Mouse (Mus musculus) neural tube, embryonic 11.5 days (tissue): Measurements from ENCODE around the gene Efna5. TPM values are rescaled to one million over a fixed set of nuclear protein-coding genes. Genes with fewer than 3 reads are reported as not detected.
A peak's percentile ranks its signal among the peaks of the same experiment; 100 is the strongest.

Experiments used
- ATAC-seq: fragments of 200-750 bp; cut with Nextera tagmentation; 2 replicates; pipeline ENCODE4 v1.8.0; 2017; ENCODE audit warnings: moderate number of reproducible peaks, mild to moderate bottlenecking, moderate TSS enrichment, moderate library complexity; ENCODE audit not compliant: insufficient read depth, low FRiP score, low TSS enrichment
- DNase-seq: peaks from one replicate; pipeline ENCODE4 v3.0.0-alpha.2; 2015; ENCODE audit warnings: low spot score
- H3K27ac ChIP-seq: fragments of 300-500 bp; sonication (generic); 2 replicates; pipeline ENCODE4 v1.5.1; 2014; ENCODE audit warnings: low read depth, mild to moderate bottlenecking, low read length
- H3K27me3 ChIP-seq: fragments of 300-500 bp; sonication (generic); 2 replicates; pipeline ENCODE4 v1.6.1; 2014; ENCODE audit warnings: mild to moderate bottlenecking, low read length, mixed read lengths; ENCODE audit not compliant: control insufficient read depth, insufficient read depth
- H3K36me3 ChIP-seq: fragments of 300-500 bp; sonication (generic); 2 replicates; pipeline ENCODE4 v1.6.1; 2014; ENCODE audit warnings: mild to moderate bottlenecking, low read length, moderate library complexity, mixed read lengths; ENCODE audit not compliant: control insufficient read depth, insufficient read depth
- H3K4me1 ChIP-seq: fragments of 300-500 bp; sonication (generic); 2 replicates; pipeline ENCODE4 v1.6.1; 2014; ENCODE audit warnings: low read length, mixed read lengths; ENCODE audit not compliant: control insufficient read depth, insufficient read depth
- H3K4me2 ChIP-seq: fragments of 300-500 bp; sonication (generic); 2 replicates; pipeline ENCODE4 v1.6.1; 2014; ENCODE audit warnings: low read depth, mild to moderate bottlenecking, moderate library complexity
- H3K4me3 ChIP-seq: fragments of 300-500 bp; sonication (generic); 2 replicates; pipeline ENCODE4 v1.5.1; 2014; ENCODE audit warnings: low read depth, low read length
- H3K9ac ChIP-seq: fragments of 300-500 bp; sonication (generic); 2 replicates; pipeline ENCODE4 v1.6.1; 2014; ENCODE audit warnings: mild to moderate bottlenecking, low read length
- H3K9me3 ChIP-seq: fragments of 300-500 bp; sonication (generic); 2 replicates; pipeline ENCODE4 v1.6.1; 2016; ENCODE audit warnings: low read length; ENCODE audit not compliant: control insufficient read depth
- WGBS: fragments of 180-500 bp; shearing (Covaris S2); extraction: QIAGEN DNeasy Blood & Tissue Kit; methylation state at CpG from one replicate; pipeline ENCODE4 v1.1.7; 2014; 5-methylcytosine and 5-hydroxymethylcytosine counted together
- polyA plus RNA-seq: library from polyadenylated mRNA; unstranded; fragments of >200 nt; fragmentation: Nextera tagmentation; extraction: Ambion mirVana; gene quantifications from 2 replicates; pipeline ENCODE4 v1.2.1, GENCODE M21; 2014

Gene Efna5
- polyA plus RNA-seq, 1 experiment from 2014 or later: 40.1 TPM

DNA sequence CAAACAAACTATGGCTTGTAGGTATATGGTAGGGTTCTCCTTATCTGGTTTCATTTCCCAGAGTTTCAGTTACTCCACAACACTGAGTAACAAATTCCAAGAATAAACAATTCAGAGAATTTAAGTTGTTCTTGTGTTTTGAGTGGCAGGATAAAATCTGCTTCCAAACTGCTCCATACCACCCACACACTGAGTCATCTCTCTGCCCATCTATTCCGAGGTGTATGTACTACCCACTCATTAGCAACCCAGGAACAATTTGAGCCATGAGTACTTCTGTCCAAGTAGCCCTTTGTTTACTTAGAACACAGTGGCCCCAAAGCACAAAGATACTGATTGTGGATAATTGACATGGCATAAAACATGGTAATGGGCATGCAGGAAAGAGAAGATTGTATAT lies 311.0 kb downstream of the Efna5 start:
- WGBS: 82% methylated on average over 1 of the region's 1 CpGs
- ATAC-seq: no peak

GRCm38 (mm10) chr17:62568019-62568418 lies 313.1 kb downstream of the Efna5 start:
- Histone ChIP-seq H3K4me1 (peaks cover 4% of the 10 kb centered on the region), H3K9me3 (no peaks in the 10 kb centered on the region), H3K4me3 (no peak overlapping the region), H3K9ac (no peak overlapping the region), H3K36me3 (no peaks in the 10 kb centered on the region), H3K27ac (0 out of 2 replicates have a peak overlapping the region, but pooled peaks have one; percentile 39), H3K4me2 (no peak overlapping the region), H3K27me3 (no peaks in the 10 kb centered on the region)
- 34% methylated on average over 4 of the region's 4 CpGs for WGBS
- DNase-seq: no peak
- no peak for ATAC-seq

More for the DNA sequence above, 311.0 kb downstream of the Efna5 start:
- DNase-seq: no peak
- Histone ChIP-seq H3K27ac (no peak overlapping the region), H3K4me2 (no peak overlapping the region), H3K27me3 (no peaks in the 10 kb centered on the region), H3K4me3 (no peak overlapping the region), H3K36me3 (no peaks in the 10 kb centered on the region), H3K9ac (no peak overlapping the region), H3K4me1 (peaks cover 4% of the 10 kb centered on the region), H3K9me3 (no peaks in the 10 kb centered on the region)

DNA sequence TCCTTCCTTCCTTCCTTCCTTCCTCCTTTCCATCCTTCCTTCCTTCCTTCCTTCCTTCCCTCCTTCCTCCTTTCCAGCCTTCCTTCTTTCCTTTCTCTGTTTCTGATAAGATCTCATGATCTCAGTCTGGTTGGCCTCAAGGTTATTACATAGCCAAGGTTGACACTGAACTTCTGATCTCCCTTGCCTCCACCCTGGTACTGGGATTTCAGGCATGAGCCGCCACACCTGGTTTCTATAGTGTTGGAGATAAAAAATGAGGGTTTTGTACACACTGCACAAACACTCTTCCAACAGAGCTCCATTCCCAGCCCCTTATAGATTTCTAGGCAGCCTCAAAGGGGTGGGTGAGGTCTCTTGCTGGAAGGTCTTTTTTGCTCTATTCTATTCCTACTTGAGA lies 315.5 kb downstream of the Efna5 start:
- Histone ChIP-seq H3K4me2 (no peak overlapping the region), H3K9ac (no peak overlapping the region), H3K9me3 (no peaks in the 10 kb centered on the region), H3K36me3 (no peaks in the 10 kb centered on the region), H3K27me3 (no peaks in the 10 kb centered on the region), H3K4me3 (no peak overlapping the region), H3K4me1 (peaks cover 4% of the 10 kb centered on the region), H3K27ac (no peak overlapping the region)
- DNase-seq: no peak
- 83% methylated on average over 1 of the region's 1 CpGs for WGBS
- no peak for ATAC-seq

DNA sequence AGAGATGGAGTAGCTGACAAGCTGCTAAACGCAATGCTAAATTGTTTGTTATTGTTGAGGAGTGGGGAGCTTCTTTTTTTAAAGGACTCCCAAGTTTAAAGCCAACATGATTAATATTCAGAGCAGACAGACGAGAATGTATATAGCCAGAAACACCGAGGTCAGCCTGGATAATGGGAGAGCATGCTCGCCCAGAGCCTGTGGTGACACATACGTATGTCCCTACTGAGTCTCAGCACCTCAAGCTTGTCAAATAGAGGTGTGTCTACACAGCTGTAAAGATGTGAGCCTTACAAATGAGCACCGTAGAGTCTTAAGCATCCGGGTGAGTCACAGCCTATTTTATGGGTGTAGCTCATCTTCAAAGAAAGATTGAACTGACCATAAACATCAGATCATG lies 318.7 kb downstream of the Efna5 start:
- Histone ChIP-seq H3K4me3 (no peak overlapping the region), H3K27ac (no peak overlapping the region), H3K9ac (no peak overlapping the region), H3K4me1 (no peaks in the 10 kb centered on the region), H3K36me3 (no peaks in the 10 kb centered on the region), H3K9me3 (no peaks in the 10 kb centered on the region), H3K27me3 (no peaks in the 10 kb centered on the region), H3K4me2 (no peak overlapping the region)
- DNase-seq (no peak), ATAC-seq (no peak)
- WGBS: 72% methylated on average over 7 of the region's 7 CpGs

DNA sequence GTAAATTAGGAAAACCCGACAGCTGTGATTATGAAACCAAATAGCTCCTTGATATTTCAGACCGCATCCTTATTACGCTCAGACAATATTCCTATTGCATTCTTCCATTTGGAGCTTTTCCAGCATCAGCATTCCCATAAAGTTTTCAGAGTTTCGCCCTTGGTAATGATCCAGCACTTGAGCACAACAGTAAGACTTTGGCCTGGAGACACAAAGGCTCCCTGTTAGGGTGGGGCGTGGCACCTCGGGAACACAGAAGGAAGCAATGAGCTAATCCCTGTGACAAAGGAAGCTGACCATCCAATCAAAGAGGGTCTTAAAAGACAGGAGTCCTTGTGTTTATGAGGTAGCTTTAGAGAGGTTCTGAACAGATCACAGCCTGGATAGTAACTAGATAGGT lies 323.9 kb downstream of the Efna5 start:
- no peak for DNase-seq
- H3K4me2 ChIP-seq: no peak overlapping the region
- WGBS: 74% methylated on average over 6 of the region's 6 CpGs
- no peaks in the 10 kb centered on the region for H3K36me3 ChIP-seq
- no peak overlapping the region for H3K4me3 ChIP-seq
- H3K9ac ChIP-seq: no peak overlapping the region
- no peak overlapping the region for H3K27ac ChIP-seq
- no peaks in the 10 kb centered on the region for H3K9me3 ChIP-seq
- ATAC-seq: no peak
- no peaks in the 10 kb centered on the region for H3K27me3 ChIP-seq
- no peaks in the 10 kb centered on the region for H3K4me1 ChIP-seq
